Mouse (Mus musculus) left cerebral cortex, adult 18-20 months (tissue): ENCODE data around the gene Pgap3. TPM values are rescaled to one million over a fixed set of nuclear protein-coding genes. Genes with fewer than 3 reads are reported as not detected.
A peak's percentile ranks its signal among the peaks of the same experiment; 100 is the strongest.

Source experiments
- DNase-seq, 2 experiments: peaks; one replicate each; pipeline ENCODE4 v3.0.0; 2021 to 2022; ENCODE audit warnings: low spot score in 2 of 2, mixed read lengths in 1 of 2
- total RNA-seq, 2 experiments: library from RNA; stranded (reverse); gene quantifications; 2 replicates each; pipeline ENCODE4 v1.2.3; 2021

The Pgap3 gene
- total RNA-seq, 2 experiments from 2014 or later, result 9.4 to 10.3 TPM

- no peak for DNase-seq
Observed at GRCm38 (mm10) chr11:98413731-98414130, 13.4 kb upstream of the Pgap3 start.

- no peak for DNase-seq
Observed at GRCm38 (mm10) chr11:98412797-98413301, 12.6 kb upstream of the Pgap3 start.

- DNase-seq, result no peak
Observed at GRCm38 (mm10) chr11:98412273-98412796, 12.0 kb upstream of the Pgap3 start, which contains the start of gene Erbb2. Gene Erbb2, plus strand, starts transcription at chr11:98412470.

DNA sequence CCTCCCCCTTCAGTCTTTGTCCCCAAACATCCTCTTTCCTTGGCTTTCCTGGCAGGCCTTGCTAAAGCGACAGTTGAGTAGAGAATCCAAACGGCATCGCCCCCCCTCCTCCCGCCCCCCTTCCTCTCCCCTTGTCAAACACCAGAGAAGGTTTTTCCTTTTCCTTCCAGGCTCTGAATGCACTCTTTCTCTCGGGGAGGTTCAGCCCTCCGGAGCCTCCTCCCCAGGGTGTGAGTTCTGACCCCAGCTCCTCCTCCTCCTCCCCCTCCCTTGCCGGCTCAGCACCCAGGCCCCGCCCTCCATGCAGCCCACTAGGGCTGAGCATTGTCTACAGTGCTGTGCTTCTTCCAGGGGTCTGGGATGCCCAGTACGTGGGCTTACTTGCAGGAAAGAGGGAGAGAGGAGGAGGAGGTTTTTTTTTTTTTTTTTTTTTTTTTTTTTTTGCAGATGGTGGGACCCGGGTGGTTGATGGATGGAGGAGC is 9.1 kb upstream of the Pgap3 start:
- no peak for DNase-seq

DNA sequence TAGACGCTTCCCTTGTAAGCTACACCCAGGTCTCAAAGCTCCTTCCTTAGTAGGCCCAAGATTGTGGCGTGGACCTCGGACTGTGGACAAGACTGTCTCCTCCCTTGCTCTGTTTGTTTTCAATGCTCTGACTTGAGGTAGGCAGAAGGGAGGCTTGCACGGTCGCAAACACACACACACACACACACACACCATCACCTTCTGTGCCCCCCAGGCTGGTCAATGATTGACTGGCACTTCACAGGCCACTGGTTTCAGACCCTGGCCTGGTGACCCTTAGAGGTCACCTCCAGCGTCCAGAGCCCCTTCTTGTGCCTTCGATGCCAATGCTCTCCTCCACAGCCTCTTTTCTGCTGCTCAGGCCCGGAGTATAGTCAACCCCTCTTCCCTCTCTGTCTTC is 8.6 kb upstream of the Pgap3 start:
- DNase-seq, result no peak

DNA sequence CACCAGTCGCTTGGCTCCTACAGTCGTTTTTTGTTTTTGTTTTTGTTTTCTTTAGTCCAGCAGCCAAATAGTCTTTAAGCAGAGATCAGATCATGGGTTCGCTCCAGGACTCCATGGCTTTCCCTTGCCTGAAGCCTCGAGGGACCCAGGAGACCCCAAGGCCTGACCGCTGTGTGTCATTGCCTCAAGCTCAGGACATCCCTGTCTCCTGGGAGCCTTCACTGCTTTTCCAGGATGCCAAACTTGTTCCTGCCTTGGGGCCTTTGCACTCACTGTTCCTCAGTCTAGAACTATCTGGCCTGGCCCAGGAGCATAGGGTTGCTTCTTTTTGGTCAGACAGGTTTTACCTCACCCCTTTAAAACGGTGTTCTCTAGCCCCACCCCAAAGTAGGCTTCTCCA is 6.3 kb upstream of the Pgap3 start:
- no peak for DNase-seq

DNA sequence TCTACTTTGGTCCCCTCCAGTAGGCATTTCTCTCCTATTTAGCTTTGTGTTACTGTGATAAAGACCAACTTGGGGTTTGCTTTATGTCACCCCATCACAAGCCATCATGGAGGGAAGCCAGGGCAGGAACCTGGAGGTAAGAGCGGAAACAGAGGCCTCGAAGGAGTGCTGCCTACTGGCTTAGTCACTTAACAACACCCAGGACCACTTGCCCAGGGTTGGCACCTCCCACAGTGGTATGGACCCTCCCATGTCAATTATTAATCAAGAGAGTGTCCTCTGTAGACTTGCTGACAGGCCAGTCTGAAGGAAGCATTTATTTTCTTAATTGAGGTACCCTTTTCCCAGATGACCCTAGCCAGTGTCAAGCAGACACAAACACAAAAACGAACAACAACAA is 526 bp upstream of the Pgap3 start:
- DNase-seq, result no peak

DNA sequence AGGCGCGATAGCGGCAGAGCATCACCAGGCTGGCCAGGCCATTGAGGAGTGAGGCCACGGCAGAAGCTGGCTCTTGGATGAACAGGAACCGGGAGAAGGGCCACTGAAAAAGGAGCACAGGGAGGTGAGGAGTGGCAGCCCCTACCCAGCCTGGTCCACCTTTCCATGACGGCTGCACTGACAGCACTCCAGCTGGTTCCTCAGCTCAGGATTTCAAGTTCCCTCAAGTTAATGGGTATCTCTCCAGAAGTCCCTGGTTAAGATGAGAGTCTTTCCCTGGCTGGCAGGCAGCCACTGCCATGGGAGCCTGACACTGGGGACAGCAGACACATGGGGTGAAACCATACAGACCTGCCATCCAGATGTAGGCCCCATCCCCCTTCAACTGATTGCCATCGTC is 2.3 kb downstream of the Pgap3 start:
- DNase-seq, result no peak

- DNase-seq, result no peak
Observed at GRCm38 (mm10) chr11:98395041-98395440, 5.2 kb downstream of the Pgap3 start.

DNA sequence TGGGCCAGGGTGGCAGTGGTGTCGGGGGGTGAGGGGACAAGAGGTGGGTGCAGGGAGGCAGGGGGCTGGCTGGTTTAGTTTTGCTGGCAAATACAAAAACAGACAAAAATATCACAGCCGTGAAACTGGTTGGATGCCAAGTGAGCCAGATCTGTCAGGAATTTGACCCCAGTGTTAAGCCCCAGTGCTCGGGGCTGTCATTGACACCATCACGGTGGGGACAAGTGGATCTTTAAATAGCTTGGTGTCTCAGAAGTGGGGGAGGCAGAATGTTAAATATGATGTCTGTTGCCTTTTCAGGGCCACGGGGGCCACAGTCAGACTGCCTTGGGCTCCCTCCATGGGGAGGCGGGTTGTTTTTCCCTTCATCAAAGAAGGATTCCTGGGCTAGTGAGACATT is 6.0 kb downstream of the Pgap3 start:
- no peak for DNase-seq

DNA sequence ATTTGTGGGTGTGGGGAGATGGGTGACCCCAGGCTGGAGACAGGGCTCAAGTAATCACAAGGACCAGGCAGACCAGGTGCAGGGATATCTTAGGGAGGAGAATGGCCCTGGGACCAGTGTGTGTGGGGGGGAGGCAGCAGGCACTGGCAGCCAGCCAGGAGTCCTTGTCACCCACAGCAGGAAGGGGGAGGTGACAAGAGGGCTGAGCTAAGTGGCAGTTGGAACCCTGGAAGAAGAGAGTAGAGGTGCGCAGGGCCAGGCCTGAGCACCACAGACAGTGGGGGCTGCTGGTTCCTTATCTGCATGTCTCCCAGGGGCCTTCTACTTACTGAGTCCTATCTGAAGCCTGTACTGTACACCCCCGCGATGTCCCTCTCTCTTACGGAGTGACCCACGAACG is 7.0 kb downstream of the Pgap3 start:
- no peak for DNase-seq

GRCm38 (mm10) chr11:98392645-98393044 is 7.6 kb downstream of the Pgap3 start:
- DNase-seq, result no peak

- DNase-seq, result no peak
Observed at GRCm38 (mm10) chr11:98392034-98392433, 8.3 kb downstream of the Pgap3 start.

DNA sequence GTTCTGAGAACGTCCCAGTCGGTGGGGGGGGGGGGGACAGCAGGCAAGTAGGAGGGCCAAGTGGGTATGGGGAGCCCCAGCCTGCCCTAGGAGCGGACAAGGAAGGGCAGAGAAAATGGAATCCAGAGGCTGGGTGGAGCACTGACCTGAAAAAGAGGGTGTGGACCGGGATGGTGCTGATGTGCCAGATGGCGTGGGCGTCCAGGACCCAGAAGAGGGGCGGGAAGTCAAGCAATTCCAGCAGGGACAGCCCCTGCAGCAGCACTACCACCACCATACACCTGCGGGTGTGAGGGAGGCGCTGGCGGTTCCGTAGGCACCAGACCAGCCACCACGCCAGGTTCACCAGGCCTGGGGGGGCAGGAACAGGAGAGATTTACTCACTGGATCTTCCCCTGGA is 10.1 kb downstream of the Pgap3 start:
- no peak for DNase-seq

DNA sequence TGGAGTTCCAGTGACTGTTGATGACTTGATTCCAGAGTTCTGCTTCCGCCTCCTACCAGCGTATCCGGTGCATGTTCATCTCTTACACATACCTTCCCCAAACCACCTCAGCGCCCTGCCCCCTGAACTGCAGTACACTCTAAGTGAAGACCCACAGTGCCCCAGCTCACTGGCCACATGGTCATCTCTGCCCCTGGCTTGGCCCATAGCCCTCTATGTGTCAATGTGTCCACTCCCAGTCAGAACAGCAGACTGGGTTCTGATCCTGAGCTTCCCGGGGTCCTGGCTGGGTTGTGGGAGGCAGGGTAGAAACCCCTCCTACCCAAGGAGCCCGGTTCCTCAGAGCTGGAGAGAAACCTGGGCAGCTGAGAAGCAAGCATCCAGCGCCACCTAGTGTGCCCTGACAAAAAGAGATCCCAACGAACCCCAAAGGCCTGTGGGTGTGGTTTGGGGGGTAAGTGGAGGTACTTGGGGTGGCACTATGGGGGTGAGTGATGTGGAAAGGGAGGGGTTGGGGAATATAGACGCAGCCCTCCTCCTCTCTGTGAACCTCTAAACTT is 11.0 kb downstream of the Pgap3 start:
- DNase-seq, result peak; percentile 72 to 74

DNA sequence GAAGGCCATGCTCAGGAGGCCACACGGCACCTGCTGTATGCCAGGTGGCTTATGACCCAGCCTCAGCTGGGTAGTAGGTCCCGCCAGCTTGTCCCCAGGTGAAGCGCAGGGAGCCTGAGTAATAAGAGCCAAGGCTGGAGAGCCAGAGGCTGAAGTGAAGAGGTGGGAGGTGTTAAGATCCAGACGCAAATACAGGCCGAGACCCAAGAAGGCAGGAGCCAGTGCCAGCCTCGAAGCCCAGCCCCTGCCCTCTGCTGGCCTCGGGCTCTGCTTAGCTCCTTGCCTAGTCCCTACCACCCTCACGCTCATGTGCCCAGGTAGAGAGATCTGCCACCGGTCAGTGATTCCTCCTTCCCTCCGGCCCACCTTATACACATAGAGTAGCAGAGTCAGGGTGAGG is 12.0 kb downstream of the Pgap3 start:
- no peak for DNase-seq

DNA sequence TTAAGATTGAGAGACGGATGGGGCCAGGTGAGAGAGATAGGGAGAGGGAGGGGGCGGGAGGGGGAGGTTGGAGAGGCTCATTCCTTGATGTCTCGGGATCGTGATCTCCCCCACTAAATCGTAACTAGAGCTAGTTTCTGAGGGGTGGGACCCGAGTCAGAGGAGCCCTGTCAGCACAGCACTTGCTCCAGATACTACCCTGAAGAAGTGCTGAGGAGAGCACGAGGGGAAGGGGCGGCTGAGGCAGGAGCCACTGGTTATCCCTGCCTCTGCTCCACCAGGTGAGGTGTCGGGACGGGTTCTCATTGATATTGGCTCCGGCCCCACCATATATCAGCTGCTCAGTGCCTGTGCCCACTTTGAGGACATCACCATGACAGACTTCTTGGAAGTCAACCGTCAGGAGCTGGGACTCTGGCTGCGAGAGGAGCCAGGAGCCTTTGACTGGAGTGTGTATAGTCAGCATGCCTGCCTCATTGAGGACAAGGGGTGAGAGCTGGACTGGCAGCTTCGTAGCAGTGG is 13.2 kb downstream of the Pgap3 start:
- DNase-seq, result no peak

GRCm38 (mm10) chr11:98386596-98386995 is 13.7 kb downstream of the Pgap3 start:
- DNase-seq, result no peak

DNA sequence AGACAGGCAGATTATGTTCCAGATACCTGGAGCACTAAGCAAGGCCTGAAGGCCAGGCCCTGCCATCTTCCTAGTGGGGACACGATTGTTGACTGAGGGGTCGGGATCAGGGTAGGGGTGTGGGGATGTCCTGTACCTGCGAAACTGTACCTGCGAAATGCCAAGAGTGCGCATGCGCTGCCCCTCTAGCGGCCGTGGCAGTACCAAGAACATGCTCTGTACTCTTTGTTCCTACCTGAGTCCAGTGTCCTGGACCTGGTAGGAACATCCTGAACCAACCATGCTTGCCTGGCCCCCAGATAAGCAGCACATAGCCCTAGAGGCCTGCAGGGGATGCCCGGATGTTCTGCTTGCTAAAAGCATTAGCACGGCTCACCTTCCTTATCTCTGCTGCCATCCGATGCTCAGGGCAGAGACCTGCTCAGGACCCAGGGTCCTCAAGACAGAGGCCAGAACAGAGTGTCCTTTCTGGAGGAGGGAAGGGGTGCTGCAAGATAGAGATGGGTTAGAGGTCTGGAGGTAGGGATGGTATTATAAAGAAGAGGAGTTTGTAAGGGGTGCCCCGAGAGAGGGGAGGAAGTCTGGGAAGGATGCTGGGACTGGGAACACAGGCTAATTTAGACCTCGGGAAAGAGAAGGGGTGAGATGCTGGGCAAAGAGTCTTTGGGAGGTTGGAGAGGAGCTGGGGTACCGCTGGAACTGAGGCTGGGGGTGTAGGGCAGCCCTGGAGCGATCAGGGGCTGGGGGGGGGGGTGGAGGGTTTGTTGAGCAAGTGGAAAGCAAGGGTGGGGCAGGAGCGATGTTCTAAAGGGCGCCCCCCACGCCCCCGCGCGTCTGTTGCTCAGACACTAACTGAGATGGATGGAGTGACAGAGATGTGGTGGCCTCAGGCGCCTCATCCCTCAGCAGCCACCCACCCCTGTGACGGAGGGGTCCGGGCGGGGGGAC is 14.4 kb downstream of the Pgap3 start, which contains the start of gene Pnmt:
Gene Pnmt, plus strand, starts transcription at position 813 of the 948 bp plus-strand sequence.
- DNase-seq, result no peak

GRCm38 (mm10) chr11:98384721-98385637 is 15.3 kb downstream of the Pgap3 start:
- no peak for DNase-seq

GRCm38 (mm10) chr11:98384216-98384615 is 16.1 kb downstream of the Pgap3 start:
- no peak for DNase-seq
